Mouse (Mus musculus): ENCODE measurements around the gene Vmn2r71. TPM values are rescaled to one million over a fixed set of nuclear protein-coding genes. Genes with fewer than 3 reads are reported as not detected.

The Vmn2r71 gene
- not detected for polyA plus RNA-seq (2014; fragmentation: Illumina TruSeq; extraction: RNeasy Lipid Tissue Mini Kit (QIAGEN cat#74804); ENCODE audit: low read depth, low replicate concordance)

DNA sequence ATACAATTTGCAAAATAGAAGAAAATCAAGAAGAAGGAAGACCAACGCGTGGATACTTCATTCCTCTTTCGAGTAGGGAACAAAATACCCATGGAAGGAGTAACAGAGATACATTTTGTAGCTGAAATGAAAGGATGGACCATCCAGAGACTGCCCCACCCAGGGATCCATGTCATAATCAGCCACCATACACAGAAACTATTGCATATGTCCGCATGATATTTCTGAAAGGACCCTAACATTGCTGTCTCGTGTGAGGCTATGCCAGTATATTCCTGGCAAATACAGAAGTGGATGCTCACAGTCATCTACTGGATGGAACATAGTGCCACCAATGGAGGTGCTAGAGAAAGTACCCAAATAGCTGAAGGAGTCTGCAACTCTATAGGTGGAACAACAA, at the start of gene Vmn2r71:
Vmn2r71 (plus strand) TSS at position 301 of the 400 bp plus-strand sequence.

DNA sequence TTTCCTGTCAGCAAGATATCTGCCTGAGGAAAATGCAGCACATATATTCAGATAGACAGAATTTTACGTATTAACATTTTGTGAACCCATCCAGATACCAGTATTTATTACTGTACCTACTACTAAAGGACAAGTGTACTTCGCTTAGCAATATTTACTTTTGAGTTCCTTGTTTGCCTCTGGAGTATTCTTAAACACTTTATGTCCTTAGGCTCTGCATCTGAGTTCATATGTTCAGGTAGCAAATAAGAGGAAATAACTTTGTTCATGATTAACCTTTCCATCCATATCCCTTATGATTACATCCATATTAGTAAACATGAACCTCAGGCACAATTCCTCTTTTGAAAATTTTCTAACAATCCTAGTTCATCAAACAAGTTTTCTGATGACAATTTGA, 6.2 kb downstream of the Vmn2r71 start, which contains the start of gene Vmn2r70:
Vmn2r70 (minus strand) TSS at position 101 of the 400 bp plus-strand sequence.

Other genes starting within 250 kb of the Vmn2r71 start
- gene Vmn2r69, start 147.2 kb upstream of the Vmn2r71 start, polyA plus RNA-seq (2014; fragmentation: Illumina TruSeq; extraction: RNeasy Lipid Tissue Mini Kit (QIAGEN cat#74804); ENCODE audit: low read depth, low replicate concordance) = not detected
- gene Vmn2r70, start 6.1 kb downstream of the Vmn2r71 start, polyA plus RNA-seq (2014; fragmentation: Illumina TruSeq; extraction: RNeasy Lipid Tissue Mini Kit (QIAGEN cat#74804); ENCODE audit: low read depth, low replicate concordance) = not detected
- gene Vmn2r72, start 192.0 kb downstream of the Vmn2r71 start, polyA plus RNA-seq (2014; fragmentation: Illumina TruSeq; extraction: RNeasy Lipid Tissue Mini Kit (QIAGEN cat#74804); ENCODE audit: low read depth, low replicate concordance) = not detected